In the genomic region with DNA sequence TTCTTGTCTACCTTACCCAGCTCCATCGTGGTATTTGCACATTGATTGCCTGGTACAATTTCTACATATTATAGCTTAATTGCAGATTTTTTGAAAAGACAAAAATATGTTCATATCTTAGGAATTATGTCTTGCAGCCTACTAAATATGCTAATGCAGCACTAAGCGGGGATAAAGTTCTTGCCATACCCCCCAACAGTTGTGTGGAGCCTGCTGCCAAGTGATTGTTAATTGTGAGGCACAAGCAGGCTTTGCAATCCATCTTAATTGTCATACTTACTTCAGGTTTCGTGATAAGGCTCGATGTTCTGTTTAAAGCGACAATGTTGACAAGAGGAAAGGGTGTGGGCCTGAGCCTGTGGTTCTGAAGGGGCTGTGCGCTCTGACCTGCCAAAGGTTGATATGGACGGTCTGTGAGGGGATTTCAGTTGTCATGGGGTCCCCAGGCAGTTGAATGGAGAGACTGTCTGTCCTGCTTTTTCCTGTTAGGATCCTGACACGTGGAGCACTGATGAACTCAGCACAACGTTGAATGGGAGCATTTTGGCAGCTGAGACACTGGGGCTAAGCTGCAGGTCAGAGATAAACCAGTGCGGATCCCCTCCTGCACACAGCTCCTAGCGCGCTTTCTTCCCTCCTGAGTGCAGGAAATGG, we compare ENCODE assay signal across 11 mouse cellular contexts. TPM values are rescaled to one million over a fixed set of nuclear protein-coding genes. Genes with fewer than 3 reads are reported as not detected.
DNase-seq lines count a peak whose midpoint lies in the region; ATAC-seq and TF ChIP-seq lines count a peak whose summit lies in the region.
"Had no signal": no experiment of that assay in that cellular context is flagged by ENCODE, and none has a peak within 500 bp of the region (broad histone marks: within the 10 kb centered on the region; RNA-seq: fewer than 3 reads in every experiment).

No protein-coding gene starts in this region.

- H3K9me3 ChIP-seq in midbrain, embryonic 10.5 days (replicated peaks), result peaks cover 9% of the 10 kb centered on the region; the same call in 1 of the 2 replicates
- no peaks in the 10 kb centered on the region for H3K9me3 ChIP-seq in midbrain, postnatal 0 days (ENCODE audit: low read length)
- no peaks in the 10 kb centered on the region for H3K9me3 ChIP-seq in erythroblast, embryonic 14.5 days (ENCODE audit: control insufficient read depth, low read length)
- H3K9me3 ChIP-seq in lung, embryonic 16.5 days (ENCODE audit: control insufficient read depth, low read length), result no peaks in the 10 kb centered on the region
- no peaks in the 10 kb centered on the region for H3K9me3 ChIP-seq in midbrain, embryonic 16.5 days (replicated peaks; ENCODE audit: control insufficient read depth, low read length, poor library complexity, severe bottlenecking)
- H3K9me3 ChIP-seq in hindbrain, postnatal 0 days (ENCODE audit: low read length), result no peaks in the 10 kb centered on the region
- H3K9me3 ChIP-seq: hindbrain, embryonic 15.5 days; limb, embryonic 15.5 days had no signal

- H3K36me3 ChIP-seq in midbrain, embryonic 10.5 days, result no peaks in the 10 kb centered on the region
- H3K36me3 ChIP-seq in midbrain, postnatal 0 days (ENCODE audit: insufficient read depth, low read length), result no peaks in the 10 kb centered on the region
- no peaks in the 10 kb centered on the region for H3K36me3 ChIP-seq in erythroblast, embryonic 14.5 days (ENCODE audit: control insufficient read depth)
- H3K36me3 ChIP-seq in lung, embryonic 16.5 days (ENCODE audit: control insufficient read depth, insufficient read depth, low read length), result no peaks in the 10 kb centered on the region
- H3K36me3 ChIP-seq in midbrain, embryonic 16.5 days (ENCODE audit: control insufficient read depth, insufficient read depth, low read length), result no peaks in the 10 kb centered on the region
- no peaks in the 10 kb centered on the region for H3K36me3 ChIP-seq in hindbrain, postnatal 0 days (ENCODE audit: insufficient read depth, low read length)
- H3K36me3 ChIP-seq: hindbrain, embryonic 15.5 days; limb, embryonic 15.5 days had no signal

- no peak for ATAC-seq in midbrain, postnatal 0 days (ENCODE audit: low FRiP score)
- ATAC-seq in lung, embryonic 16.5 days (ENCODE audit: low read depth), result peak; percentile 82
- peak; percentile 60; the same call in 1 of the 2 replicates for ATAC-seq in midbrain, embryonic 16.5 days
- ATAC-seq in hindbrain, postnatal 0 days, result no peak

- H3K9ac ChIP-seq in midbrain, postnatal 0 days (replicated peaks; ENCODE audit: low read length, poor library complexity, severe bottlenecking), result no peak overlapping the region
- H3K9ac ChIP-seq in lung, embryonic 16.5 days (ENCODE audit: low read length), result no peak overlapping the region
- no peak overlapping the region for H3K9ac ChIP-seq in midbrain, embryonic 16.5 days (ENCODE audit: low read depth, low read length)
- H3K9ac ChIP-seq in hindbrain, postnatal 0 days (replicated peaks; ENCODE audit: low read length), result no peak overlapping the region
- H3K9ac ChIP-seq: hindbrain, embryonic 15.5 days; limb, embryonic 15.5 days had no signal

- H3K27me3 ChIP-seq in midbrain, embryonic 10.5 days (ENCODE audit: low read depth, poor library complexity, severe bottlenecking), result no peaks in the 10 kb centered on the region
- H3K27me3 ChIP-seq in midbrain, postnatal 0 days (ENCODE audit: insufficient read depth, low read length), result no peaks in the 10 kb centered on the region
- H3K27me3 ChIP-seq in erythroblast, embryonic 14.5 days (ENCODE audit: control insufficient read depth), result no peaks in the 10 kb centered on the region
- no peaks in the 10 kb centered on the region for H3K27me3 ChIP-seq in lung, embryonic 16.5 days (ENCODE audit: control insufficient read depth, insufficient read depth, low read depth, low read length)
- H3K27me3 ChIP-seq in midbrain, embryonic 16.5 days (ENCODE audit: control insufficient read depth, insufficient read depth, low read depth, low read length), result no peaks in the 10 kb centered on the region
- H3K27me3 ChIP-seq in hindbrain, postnatal 0 days (ENCODE audit: insufficient read depth, low read length), result no peaks in the 10 kb centered on the region
- H3K27me3 ChIP-seq: hindbrain, embryonic 15.5 days; limb, embryonic 15.5 days had no signal

- 62% methylated on average over 12 of the region's 12 CpGs for WGBS in midbrain, embryonic 10.5 days
- 51% methylated on average over 12 of the region's 12 CpGs for WGBS in midbrain, postnatal 0 days
- WGBS in lung, embryonic 16.5 days, result 32% methylated on average over 12 of the region's 12 CpGs
- WGBS in midbrain, embryonic 16.5 days, result 45% methylated on average over 12 of the region's 12 CpGs
- WGBS in hindbrain, postnatal 0 days, result 55% methylated on average over 12 of the region's 12 CpGs

- TF ChIP-seq CTCF in midbrain, postnatal 0 days (IDR thresholded peaks at IDR 0.05), result no peak
- no peak for TF ChIP-seq CTCF in hindbrain, postnatal 0 days (IDR thresholded peaks at IDR 0.05; ENCODE audit: low read depth)

- H3K27ac ChIP-seq in midbrain, embryonic 10.5 days (replicated peaks), result 0 out of 2 replicates have a peak overlapping the region, but pooled peaks have one; percentile 2
- H3K27ac ChIP-seq in midbrain, postnatal 0 days (ENCODE audit: low read depth, low read length), result no peak overlapping the region
- H3K27ac ChIP-seq in lung, embryonic 16.5 days (ENCODE audit: low read length), result peak overlapping the region; percentile 21; the same call in 1 of the 2 replicates
- H3K27ac ChIP-seq in midbrain, embryonic 16.5 days (ENCODE audit: low read length), result no peak overlapping the region
- H3K27ac ChIP-seq in hindbrain, postnatal 0 days, result no peak overlapping the region
- H3K27ac ChIP-seq: hindbrain, embryonic 15.5 days; limb, embryonic 15.5 days had no signal

- peaks cover 47% of the 10 kb centered on the region for H3K4me1 ChIP-seq in midbrain, embryonic 10.5 days
- no peaks in the 10 kb centered on the region for H3K4me1 ChIP-seq in midbrain, postnatal 0 days (ENCODE audit: insufficient read depth, low read length)
- peaks cover 31% of the 10 kb centered on the region for H3K4me1 ChIP-seq in erythroblast, embryonic 14.5 days (ENCODE audit: control insufficient read depth)
- H3K4me1 ChIP-seq in lung, embryonic 16.5 days (replicated peaks; ENCODE audit: control insufficient read depth, insufficient read depth, low read length), result 0 out of 2 replicates have a peak, but pooled peaks cover 2% of the 10 kb centered on the region
- peaks cover 7% of the 10 kb centered on the region for H3K4me1 ChIP-seq in midbrain, embryonic 16.5 days (ENCODE audit: control insufficient read depth, insufficient read depth, low read length)
- no peaks in the 10 kb centered on the region for H3K4me1 ChIP-seq in hindbrain, postnatal 0 days (ENCODE audit: insufficient read depth, low read length)
- H3K4me1 ChIP-seq: limb, embryonic 15.5 days had no signal

- DNase-seq in midbrain, embryonic 10.5 days (ENCODE audit: low spot score), result no peak
- no peak for DNase-seq in midbrain, postnatal 0 days (ENCODE audit: low spot score)
- DNase-seq in hindbrain, postnatal 0 days (ENCODE audit: low spot score), result no peak
- DNase-seq in ovary, adult 18-20 months (ENCODE audit: low spot score), result no peak
- DNase-seq: adrenal gland, postnatal 25 days; embryo, embryonic 11 days had no signal

- no peak overlapping the region for H3K4me2 ChIP-seq in midbrain, postnatal 0 days (ENCODE audit: low read depth, low read length, poor library complexity, severe bottlenecking)
- no peak overlapping the region for H3K4me2 ChIP-seq in lung, embryonic 16.5 days (ENCODE audit: low read depth, low read length)
- H3K4me2 ChIP-seq in midbrain, embryonic 16.5 days (ENCODE audit: low read length), result no peak overlapping the region
- H3K4me2 ChIP-seq in hindbrain, postnatal 0 days (ENCODE audit: low read depth, low read length), result no peak overlapping the region
- H3K4me2 ChIP-seq: hindbrain, embryonic 15.5 days; limb, embryonic 15.5 days had no signal

- H3K4me3 ChIP-seq in midbrain, embryonic 10.5 days, result no peak overlapping the region
- H3K4me3 ChIP-seq in midbrain, postnatal 0 days (ENCODE audit: low read depth, low read length), result no peak overlapping the region
- H3K4me3 ChIP-seq in erythroblast, embryonic 14.5 days (replicated peaks), result peak overlapping the region; percentile 45
- H3K4me3 ChIP-seq in lung, embryonic 16.5 days (ENCODE audit: low read length), result no peak overlapping the region
- H3K4me3 ChIP-seq in midbrain, embryonic 16.5 days (ENCODE audit: low read depth, low read length), result no peak overlapping the region
- no peak overlapping the region for H3K4me3 ChIP-seq in hindbrain, postnatal 0 days (ENCODE audit: low read length)
- H3K4me3 ChIP-seq: hindbrain, embryonic 15.5 days; limb, embryonic 15.5 days had no signal

RNA-seq across cellular contexts. Expression of gene Zeb2, which starts 54.5 kb away (rescaled TPM):
- 48.7 and 60.6 TPM in 2 replicates for polyA plus RNA-seq in midbrain, embryonic 10.5 days (2016; fragmentation: Nextera tagmentation; extraction: Ambion mirVana)
- total RNA-seq in midbrain, postnatal 0 days (2014; rRNA removed), result 39.6 and 48.1 TPM in 2 replicates
- 13.4 and 15.3 TPM in 2 replicates for polyA plus RNA-seq in midbrain, postnatal 0 days (2015; fragmentation: Nextera tagmentation; extraction: Ambion mirVana)
- 0.54 and 0.76 TPM in 2 replicates for polyA plus RNA-seq in erythroblast, embryonic 14.5 days (2012)
- 77.3 and 84.3 TPM in 2 replicates for polyA plus RNA-seq in lung, embryonic 16.5 days (2015; fragmentation: Nextera tagmentation; extraction: Ambion mirVana)
- polyA plus RNA-seq in midbrain, embryonic 16.5 days (2015; fragmentation: Nextera tagmentation; extraction: Ambion mirVana), result 24.6 and 26.7 TPM in 2 replicates
- 47.7 and 52.0 TPM in 2 replicates for total RNA-seq in hindbrain, postnatal 0 days (2014; rRNA removed)
- 21.4 and 21.9 TPM in 2 replicates for polyA plus RNA-seq in hindbrain, postnatal 0 days (2015; fragmentation: Nextera tagmentation; extraction: Ambion mirVana)

Comparison
In these comparisons a context has a peak if more than half of its experiments do, and no peak if none do; other contexts are left out.
1. H3K27ac ChIP-seq: peak in midbrain, embryonic 10.5 days (single experiment) and lung, embryonic 16.5 days (single experiment); none in midbrain, postnatal 0 days (single experiment), midbrain, embryonic 16.5 days (single experiment) and hindbrain, postnatal 0 days (single experiment).
2. ATAC-seq: peak in lung, embryonic 16.5 days (single experiment) and midbrain, embryonic 16.5 days (single experiment); none in midbrain, postnatal 0 days (single experiment) and hindbrain, postnatal 0 days (single experiment).